Mouse (Mus musculus) thymus, adult 2 months (tissue): ENCODE measurements at regions not wholly inside any gene's neighbourhood (a gene's known extent, or its start where the extent isn't known, plus 50 kb on each side); places are given as distances from the start of the nearest gene placed in this dataset.

Source experiments
- CTCF ChIP-seq: fragments of 200-500 bp; IDR thresholded peaks from 2 replicates; pipeline ENCODE4 v1.5.1; 2012; ENCODE audit warnings: mild to moderate bottlenecking, control low read depth, low read length, moderate library complexity, borderline replicate concordance; ENCODE audit not compliant: control insufficient read depth, poor library complexity, insufficient read depth; ENCODE audit errors: extremely low read depth
- POLR2A ChIP-seq: fragments of 200-500 bp; IDR thresholded peaks from 2 replicates; pipeline ENCODE4 v1.6.1; 2012; ENCODE audit warnings: mild to moderate bottlenecking, low read length, control low read depth, moderate library complexity; ENCODE audit not compliant: control insufficient read depth, poor library complexity, insufficient read depth; ENCODE audit errors: extremely low read depth

DNA sequence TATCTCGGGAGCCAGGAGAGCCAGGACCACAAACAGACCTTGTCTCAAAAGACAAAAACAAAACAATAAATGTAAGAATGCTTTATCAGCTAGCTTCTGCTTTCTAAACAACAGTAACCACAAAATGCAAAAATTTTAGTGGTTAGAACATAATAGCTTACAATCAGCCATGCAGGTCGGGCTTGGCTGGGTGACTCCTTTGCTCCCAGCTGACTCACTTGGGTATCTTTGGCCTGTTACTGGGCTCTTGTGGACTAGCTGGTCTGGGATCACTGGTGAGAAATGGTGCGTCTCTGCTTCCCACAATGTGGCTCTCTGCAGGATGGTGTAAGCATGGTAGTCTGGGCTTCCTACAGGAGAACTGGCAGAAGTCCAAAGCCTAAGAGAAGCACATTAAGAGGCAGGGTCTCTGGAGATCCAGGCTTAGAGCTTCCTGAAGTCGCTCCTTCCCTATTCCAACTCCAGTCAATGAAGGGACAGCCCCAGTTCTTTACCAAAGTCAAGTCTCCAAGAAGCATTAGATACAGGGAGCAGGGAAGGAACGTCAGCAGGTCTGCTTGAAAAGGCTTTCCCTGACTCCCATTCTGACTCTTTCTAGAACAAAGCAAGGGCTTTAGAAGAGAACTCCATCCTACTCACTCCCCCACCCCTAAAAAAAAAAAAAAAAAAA lies 96.0 kb upstream of the Mgme1 start:
- TF ChIP-seq CTCF (no peak), POLR2A (no peak)
